Mouse (Mus musculus): ENCODE data around the gene Mcf2l.

DNA sequence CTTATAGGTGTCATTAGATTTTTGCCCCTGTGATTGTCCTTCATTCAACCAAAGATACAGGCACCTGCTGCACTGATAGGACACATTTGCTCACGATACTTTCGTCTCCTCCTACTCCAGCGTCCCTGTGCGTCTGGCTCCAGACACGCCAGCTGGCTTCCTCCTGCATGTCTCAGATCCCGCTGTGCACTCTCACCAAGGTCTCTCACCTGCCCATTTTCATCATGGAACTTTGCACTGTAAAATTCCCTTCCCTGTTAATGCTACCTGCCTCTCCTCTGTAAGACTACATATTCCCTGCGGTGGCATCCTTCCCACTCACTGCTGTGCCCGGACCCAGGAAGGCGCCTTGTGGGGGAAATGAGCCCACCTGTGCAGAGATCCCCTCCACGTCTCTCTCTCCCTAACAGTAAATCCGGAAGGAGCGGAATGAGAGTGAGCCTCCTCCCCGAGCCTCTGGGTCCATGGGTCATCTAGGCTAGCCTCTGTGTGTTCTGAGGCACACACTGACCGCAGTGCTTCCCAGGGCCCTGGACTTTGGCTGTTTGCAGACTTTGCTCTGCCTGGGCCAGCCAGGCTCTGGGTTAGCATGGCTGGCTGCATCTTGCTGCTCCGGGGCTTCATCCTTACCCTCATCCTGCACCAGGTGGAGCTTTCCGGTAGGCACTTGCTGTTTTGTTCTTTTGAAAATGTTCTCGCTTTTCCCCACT is 187.0 kb downstream of the Mcf2l start, which contains the start of gene Proz:
- TF ChIP-seq CTCF (conservative IDR thresholded peaks at IDR 0.05; ENCODE audit: low read length) (no peak), POU5F1 (IDR thresholded peaks at IDR 0.05; ENCODE audit: borderline replicate concordance, low read length) (no peak), NANOG (IDR thresholded peaks at IDR 0.05; ENCODE audit: borderline replicate concordance, low read length) (no peak)

Measured in E14TG2a.4 (cell line).